Mouse (Mus musculus): ENCODE measurements at regions not wholly inside any gene's neighbourhood (a gene's known extent, or its start where the extent isn't known, plus 50 kb on each side); places are given as distances from the start of the nearest gene placed in this dataset.

GRCm38 (mm10) chr11:45595372-45595771, 256.5 kb upstream of the Clint1 start:
- no peak for TF ChIP-seq CTCF (IDR thresholded peaks at IDR 0.05; ENCODE audit: borderline replicate concordance, control insufficient read depth, extremely low read depth, insufficient read depth, low read length, poor library complexity)
- TF ChIP-seq POLR2A (IDR thresholded peaks at IDR 0.05; ENCODE audit: control insufficient read depth, extremely low read depth, insufficient read depth, low read length, poor library complexity) = no peak

Data from thymus, adult 2 months (tissue).